Mouse (Mus musculus): ENCODE measurements around the gene Mettl9. TPM values are rescaled to one million over a fixed set of nuclear protein-coding genes. Genes with fewer than 3 reads are reported as not detected.
A peak's percentile ranks its signal among the peaks of the same experiment; 100 is the strongest.
"Not testable (repeated sequence)": the region's sequence is repeated elsewhere in the genome, so short reads cannot be mapped to it uniquely, and the experiment has no call there.

The Mettl9 gene
- total RNA-seq (2015; ENCODE audit: low replicate concordance) (29.2 and 54.1 TPM in 2 replicates), total RNA-seq (2017; ENCODE audit: low replicate concordance) (38.6 and 72.2 TPM in 2 replicates)

DNA sequence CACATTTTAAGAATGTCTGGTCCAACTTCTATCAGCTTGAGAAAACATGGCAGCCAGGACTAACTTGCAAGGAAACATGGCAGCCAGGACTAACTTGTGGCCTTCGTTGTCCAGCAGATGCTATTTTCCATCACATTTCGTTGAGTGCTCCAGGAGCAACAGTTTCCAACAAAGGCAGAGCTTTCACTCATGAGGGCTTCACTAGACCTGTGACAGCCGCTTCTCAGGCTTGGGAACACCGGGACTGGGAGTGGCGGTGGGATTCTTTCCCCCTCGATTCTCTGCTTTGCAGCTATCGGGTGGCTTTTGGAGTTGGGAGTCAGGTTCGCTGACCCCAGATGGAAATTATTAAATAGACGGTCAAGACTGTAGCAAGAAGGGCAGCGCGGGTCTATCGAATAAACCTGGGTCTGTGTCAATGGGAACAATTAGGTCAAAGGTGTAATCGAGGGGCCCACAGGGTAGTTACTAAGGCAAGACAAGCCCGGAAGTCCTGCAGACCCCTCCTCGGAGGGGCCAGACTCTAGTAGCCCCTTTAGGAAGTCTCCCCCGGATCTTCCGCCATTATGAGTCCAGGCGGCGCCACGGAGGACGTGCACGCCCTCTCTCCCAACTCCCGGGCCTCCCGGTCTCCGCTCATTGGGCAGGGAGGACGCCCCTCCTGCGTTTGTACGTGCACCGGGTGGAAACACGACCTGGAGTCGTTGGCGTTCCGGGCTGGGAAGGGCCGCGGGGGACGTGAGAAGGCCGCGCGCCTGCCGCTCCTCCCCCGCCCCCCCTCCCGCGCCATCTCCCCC is at the start of gene Mettl9:
Gene Mettl9, plus strand, starts transcription at position 590 of the 797 bp plus-strand sequence.
- peak; percentile 98 for ATAC-seq (replicated peaks; ENCODE audit: low FRiP score, poor library complexity, severe bottlenecking)

DNA sequence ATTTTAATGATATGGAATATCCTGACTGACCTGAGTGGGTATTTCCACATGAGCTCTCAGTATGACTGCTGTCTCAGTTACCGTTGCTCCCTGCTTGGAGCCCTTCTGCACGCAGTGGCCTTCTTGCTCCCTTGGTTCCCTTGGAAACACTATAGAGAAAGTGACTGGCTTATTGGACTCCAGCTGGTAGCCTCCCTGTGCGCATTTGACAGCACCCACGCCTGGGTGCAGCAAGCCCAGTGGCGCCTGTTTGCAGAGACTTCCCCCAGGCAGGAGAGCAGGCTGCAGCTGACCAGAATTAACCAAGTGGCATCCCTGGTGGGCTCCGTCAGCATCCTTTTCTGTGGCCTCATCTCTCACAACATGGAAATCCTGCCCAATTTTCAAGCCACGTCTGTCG is 43.1 kb upstream of the Mettl9 start:
- ATAC-seq (replicated peaks; ENCODE audit: low FRiP score, poor library complexity, severe bottlenecking) = no peak

DNA sequence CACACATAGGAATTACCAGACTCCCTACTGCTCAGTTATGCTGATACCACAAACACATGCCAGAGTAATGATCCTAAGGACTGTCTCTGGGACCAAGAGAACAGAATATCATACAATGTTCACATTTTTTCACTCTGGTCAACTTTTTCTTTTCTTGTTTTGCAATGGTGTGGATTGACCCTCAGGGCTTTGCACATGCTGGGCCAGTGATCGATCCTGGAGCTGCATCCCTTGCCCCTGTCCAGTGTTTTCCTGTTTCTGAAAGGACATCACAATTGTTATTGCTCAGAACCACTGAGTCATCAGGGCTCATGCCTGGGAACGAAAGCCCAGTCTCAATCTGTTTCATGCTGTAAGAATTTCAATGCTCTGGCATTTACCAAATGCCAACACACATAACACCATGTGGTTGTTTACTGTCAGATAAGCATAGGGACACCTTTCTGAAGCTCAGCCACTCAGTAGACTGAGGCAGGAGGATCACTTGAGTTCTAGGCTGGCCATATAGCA is 35.2 kb upstream of the Mettl9 start:
- ATAC-seq (replicated peaks; ENCODE audit: low FRiP score, poor library complexity, severe bottlenecking) = no peak

DNA sequence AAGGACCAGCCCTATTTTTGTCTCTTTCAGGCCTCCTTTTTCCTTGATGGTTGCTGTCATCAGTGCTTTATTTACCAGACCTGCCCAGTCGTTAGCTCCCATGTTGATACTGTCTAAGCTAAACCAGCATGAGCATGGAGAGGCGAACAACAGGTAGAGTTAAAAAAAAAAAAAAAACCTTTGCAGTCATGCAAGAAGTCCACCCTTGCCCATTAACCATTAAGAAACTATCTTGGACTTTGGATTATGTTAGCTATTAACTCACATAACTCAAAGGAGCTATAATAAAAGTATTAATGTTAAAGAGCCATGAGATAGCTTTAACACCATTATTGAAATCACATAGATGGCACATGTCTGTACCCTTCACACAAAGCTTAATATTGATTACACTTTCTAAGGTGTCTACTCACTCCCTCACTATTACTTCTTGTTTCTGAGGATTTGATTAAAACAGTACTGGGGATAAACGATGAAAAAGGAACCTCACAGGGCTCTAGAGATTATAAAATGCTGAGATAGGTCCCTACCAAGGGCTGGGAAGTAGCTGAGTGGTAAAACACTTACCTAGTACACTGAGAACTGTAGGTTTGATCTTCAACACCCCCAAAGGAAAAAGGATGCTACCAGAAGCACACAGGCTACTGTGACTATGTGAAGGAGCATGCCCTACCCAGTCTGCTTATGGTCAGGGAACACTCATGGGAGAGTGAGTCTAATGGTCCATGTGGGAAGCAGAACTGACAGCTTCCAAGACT is 34.0 kb upstream of the Mettl9 start:
- ATAC-seq (replicated peaks; ENCODE audit: low FRiP score, poor library complexity, severe bottlenecking) = no peak

DNA sequence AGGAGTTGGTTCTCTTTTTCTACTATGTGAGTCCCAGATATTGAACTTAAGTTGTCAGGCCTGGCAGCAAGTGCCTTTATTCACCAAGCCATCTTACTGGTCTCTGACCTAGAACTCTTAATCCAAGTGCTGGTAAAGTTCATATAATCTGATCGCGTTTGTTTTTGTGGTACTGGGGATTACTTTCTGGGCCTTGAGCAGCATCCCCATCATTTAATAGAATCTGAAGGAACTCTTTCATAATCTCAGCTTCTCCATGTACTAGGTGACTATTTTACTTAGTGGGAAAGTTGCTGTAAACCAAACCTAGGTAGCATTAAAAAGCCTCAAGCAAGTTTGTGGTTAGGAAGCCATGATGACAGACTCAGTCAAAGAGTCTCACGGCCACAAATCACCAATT is 32.4 kb upstream of the Mettl9 start:
- ATAC-seq (replicated peaks; ENCODE audit: low FRiP score, poor library complexity, severe bottlenecking) = no peak

DNA sequence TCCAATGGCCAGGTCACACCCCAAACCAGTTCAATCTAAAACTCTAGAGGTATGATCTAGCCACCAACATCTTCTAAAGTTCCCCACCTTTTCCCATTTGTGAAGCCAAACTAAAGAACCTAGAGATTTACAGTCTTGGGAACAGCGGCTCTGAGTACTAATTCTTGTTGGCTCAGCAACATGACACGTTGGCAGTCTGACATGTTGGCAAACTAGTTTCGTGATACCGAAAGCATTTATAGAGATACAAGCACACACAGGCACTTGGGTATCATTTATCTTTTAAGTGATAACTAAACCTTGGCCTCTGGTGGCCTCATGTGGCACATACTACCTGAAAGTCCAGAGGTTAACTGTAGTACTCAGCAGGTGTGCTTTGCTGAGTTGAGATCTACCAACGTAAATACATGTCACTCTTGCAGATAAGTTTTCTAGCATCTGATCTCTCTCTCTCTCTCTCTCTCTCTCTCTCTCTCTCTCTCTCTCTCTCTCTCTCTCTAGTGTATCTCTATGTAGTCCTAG is 31.8 kb upstream of the Mettl9 start:
- no peak for ATAC-seq (replicated peaks; ENCODE audit: low FRiP score, poor library complexity, severe bottlenecking)

DNA sequence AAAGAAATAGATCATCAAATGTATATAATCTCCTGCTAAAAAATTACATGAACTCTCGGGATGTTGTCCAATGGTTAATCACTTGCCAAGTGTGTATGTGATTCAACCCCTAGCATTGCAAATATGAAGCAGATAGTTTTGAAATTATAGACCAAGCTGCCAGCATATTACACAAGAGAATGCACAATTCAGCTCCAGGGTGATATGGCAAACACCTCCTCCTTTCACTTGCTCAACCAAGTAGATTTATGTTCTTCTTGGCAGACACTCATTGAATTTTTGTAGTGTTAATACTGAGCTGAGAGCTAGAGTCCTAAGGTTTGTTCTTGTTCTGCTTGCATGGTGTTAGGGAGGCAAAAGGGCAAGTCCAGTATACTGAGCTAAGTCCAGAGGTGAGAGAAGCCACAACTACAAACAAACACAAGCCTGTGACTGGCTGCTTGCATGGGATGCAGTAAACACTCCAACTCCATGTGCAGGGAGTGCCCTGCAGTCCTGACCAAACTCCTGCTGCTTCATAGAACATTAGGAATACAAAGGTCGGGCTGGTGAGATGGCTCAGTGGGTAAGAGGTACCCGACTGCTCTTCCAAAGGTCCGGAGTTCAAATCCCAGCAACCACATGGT is 30.3 kb upstream of the Mettl9 start:
- no peak for ATAC-seq (replicated peaks; ENCODE audit: low FRiP score, poor library complexity, severe bottlenecking)

DNA sequence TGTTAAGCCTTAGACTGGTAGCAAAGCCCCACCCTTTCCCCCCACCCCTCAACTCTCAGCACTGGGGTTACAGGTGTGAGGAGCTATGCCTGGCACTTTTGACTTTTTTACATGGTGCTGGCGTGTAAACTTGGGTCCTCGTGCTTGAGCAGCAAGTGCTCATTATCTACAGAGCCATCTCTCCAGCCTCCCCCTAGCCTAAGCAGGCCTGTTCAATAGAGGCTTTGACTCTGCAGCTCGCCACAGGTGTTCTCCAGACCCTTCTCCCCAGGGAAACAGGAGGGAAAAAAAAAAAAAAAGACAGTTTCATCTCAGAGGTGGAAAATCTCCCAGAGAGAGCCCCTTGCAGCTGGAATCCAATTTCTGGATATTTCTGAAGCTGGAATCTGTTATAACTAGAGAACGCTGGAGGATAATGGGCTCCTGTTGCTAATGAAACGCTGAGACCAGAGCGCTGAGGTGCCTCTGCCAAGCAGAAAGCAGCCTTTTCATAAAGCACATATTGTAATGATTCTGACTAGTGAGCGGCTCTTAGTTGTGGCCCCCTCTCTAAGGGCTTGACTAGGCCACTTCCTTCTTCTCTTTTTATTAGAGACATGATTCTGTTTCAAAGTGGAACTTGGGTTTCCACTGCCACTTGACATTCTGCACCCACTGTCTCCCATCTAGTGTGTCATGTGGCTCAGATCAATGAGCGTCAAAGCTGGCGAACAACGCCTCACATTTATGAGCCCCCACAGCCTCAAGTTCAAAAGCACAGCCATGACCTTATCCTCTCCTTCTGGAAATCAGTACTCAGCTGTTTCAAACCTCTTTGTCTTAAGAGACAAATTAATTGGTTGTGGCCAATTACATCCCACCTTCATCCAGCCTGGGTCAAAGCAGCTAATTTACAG is 22.2 kb upstream of the Mettl9 start:
- no peak for ATAC-seq (replicated peaks; ENCODE audit: low FRiP score, poor library complexity, severe bottlenecking)

DNA sequence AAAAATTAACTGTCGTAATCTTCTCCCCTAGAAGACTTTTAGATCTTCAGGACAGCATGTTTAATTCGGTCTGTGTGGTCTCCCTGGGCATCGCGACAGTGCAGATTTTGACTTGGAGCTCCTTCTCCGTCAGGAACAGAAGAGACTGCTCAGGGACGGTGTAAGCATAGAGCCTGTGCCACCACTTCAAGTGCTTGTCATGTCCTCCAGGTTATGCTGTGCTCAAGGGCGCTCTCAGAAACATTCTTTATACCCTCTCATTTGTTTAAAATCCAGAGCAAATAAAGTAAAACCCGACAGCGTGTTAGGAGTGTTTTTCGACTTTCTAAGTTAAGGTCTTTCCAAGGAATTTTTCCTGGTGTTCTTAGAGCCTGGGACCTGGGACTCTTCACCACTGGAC is 19.8 kb upstream of the Mettl9 start:
- no peak for ATAC-seq (replicated peaks; ENCODE audit: low FRiP score, poor library complexity, severe bottlenecking)

DNA sequence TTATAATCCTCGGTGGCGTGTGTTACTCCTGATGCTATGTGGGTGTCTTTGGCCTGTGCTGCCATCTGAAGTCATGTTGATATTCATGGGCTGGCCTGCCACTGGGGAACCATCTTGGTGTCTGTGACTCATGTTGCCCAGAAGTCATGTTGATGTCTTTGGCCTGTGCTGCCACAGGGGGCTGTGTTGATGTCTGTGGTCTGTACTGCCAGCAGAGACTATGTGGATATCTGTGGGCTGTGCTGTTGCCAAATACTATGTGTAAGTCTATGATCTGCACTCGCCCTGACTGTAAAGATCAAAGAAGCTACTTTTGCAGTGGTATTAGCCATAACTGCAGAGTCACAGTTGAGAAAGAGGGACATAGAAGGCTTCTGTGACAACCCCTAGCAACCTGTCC is 15.5 kb upstream of the Mettl9 start:
- no peak for ATAC-seq (replicated peaks; ENCODE audit: low FRiP score, poor library complexity, severe bottlenecking)

DNA sequence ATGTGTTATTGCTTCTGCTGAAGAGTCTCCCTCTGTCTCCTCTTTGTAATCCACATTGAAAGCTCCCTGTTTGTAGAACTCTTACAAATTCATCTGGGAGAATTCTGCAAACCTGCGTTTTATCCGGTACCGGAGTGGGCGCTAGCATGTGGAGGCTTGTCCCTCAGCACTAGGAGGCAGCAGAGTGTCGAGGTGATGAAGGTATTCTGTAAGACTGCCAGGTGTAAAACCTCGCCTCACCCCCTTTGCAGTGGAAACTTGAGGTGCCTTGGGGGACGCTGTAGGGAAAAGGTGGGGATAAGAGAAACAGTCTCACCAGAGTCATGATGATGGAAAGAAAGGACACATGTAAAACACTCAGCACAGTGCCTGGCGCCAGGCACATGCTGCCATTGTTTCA is 14.0 kb upstream of the Mettl9 start:
- no peak; the same call in 1 of the 2 replicates for ATAC-seq (replicated peaks; ENCODE audit: low FRiP score, poor library complexity, severe bottlenecking)

DNA sequence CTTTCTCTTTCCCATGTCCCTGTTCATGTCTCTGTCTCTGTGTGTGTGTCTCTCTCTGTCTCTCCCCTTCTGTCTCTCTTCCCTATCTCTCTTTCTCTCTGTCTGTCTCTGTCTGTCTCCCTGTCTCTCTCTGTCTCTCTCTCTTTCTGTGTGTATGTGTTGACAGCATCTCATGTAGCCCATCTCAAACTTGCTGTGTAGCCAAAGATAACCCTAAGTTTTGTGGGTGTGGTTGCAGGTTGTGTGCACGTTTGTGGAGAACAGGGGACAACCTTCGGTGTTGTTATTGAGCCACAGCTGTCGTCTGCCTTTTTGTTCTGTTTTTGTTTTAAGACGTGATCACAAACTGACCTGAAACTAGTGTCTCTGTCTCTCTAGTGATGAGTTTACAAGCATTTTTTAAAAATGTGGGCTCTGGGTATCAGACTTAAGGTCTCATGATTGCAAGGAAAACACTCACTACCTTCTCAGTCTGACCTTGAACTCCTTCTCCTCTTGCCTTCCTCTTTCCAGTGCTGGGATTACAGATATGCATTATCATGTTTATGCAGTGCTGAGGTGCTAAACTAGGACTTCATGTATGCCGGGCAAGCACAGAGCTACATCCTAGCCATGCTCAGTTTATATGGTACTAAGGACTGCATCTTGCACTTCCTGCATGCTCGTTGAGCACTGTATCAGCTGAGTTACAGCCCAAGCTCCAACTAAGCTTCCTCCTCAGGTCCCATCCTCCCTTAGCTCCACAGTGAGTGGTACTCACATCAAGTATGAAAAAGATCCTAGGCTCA is 8.8 kb upstream of the Mettl9 start:
- no peak for ATAC-seq (replicated peaks; ENCODE audit: low FRiP score, poor library complexity, severe bottlenecking)

DNA sequence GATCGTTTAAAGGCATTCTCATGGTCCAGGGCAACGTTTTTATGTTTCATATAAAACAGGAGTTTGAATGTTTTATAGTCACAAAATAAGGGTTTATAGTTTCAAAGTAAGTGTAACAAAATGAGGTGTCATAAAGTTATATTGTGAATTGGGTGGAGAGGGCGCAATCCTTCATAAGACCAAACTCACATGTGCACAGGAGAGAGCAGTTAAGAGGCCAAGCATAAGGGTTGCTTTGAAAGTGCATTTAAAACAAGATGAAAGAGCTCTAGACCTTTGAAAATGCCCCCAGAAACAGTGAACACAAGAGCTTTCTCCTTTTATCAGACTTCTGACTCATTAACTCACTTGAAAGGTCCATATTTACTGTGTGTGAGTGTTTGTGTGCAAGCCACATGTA is 7.9 kb upstream of the Mettl9 start:
- no peak for ATAC-seq (replicated peaks; ENCODE audit: low FRiP score, poor library complexity, severe bottlenecking)

DNA sequence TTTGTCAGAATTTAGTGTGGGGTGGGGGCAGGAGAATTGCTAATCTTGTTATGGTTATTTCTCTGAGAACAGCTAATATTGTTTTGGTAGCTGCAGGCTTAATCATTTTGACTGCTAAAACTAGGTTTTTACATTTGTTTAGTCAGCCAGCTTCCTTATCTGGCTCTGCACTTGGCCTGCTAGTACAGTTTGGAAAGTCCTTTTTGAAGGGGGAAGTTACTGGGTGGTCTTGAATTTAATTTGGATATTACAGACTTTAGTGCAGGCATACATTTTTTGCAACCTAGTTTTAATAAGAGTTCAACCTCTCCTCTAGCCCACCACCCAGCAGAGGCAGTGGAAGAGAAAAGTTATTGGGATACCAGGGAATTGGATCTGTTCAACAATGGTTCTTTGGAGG is 4.3 kb upstream of the Mettl9 start:
- not testable (repeated sequence) for ATAC-seq (replicated peaks; ENCODE audit: low FRiP score, poor library complexity, severe bottlenecking)

DNA sequence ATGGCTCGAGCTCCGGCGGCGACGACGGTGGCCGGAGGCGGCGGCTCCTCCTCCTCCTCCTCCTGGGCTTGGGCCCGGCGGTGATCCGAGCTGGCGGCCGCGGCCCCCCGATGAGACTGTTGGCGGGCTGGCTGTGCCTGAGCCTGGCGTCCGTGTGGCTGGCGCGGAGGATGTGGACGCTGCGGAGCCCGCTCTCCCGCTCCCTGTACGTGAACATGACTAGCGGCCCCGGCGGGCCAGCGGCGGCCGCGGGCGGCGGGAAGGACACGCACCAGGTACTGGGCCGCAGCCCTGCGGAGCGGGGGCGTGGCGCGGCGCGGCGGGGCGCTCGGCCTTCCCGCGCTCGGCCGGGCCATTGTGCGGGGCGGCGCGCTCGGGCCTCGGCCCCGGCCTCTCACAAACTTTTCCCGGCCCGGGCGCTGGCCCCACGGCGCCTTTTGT is 476 bp downstream of the Mettl9 start:
- ATAC-seq (replicated peaks; ENCODE audit: low FRiP score, poor library complexity, severe bottlenecking) = peak; percentile 44

DNA sequence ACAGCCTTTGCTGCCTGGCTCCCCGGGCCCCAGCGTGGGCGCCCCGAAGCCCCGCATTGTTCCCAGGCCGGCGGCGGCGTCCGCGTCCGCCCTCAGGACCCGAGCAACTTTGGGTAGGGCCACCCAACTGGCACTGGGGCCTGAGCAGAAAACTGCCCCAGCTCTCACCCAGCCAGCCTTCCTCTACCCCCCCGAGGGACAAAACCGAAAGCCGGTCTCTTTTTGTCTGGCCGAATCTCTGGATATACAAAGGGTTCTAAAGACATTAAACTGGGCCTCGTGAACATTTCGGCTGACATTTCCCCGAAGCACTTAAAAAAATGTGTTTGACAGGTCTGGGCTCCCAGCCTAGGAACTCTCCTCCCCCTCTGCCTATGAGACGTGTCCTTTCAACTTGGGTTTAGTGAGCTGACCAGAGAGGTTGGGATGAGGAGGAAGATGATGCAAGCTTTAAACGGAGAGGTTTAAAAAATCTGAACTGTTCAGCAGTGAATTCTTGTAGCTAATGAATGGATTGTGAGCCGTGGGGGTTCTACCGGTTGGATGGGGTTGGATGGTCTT is 996 bp downstream of the Mettl9 start:
- ATAC-seq (replicated peaks; ENCODE audit: low FRiP score, poor library complexity, severe bottlenecking) = 0 out of 2 replicates have a peak, but pooled peaks have one; percentile 22

DNA sequence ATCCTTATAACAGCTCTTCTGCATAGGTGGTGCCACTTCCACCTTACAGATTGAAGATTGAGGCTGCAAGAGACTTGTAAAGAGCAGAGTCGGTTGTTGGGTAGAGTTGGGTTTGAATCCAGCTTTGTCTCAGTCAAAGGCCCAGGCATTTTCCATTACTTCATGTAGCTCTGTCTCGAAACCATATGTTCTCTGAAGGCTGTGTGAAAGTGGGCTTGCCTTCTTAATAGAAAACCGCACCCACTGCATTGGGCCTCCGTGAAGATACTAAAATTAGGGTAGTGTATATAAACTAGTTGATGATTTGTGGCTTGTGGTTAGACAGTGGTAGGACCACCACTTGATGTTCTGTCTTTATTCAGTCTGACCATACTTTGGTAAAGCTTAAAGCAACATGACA is 6.3 kb downstream of the Mettl9 start:
- no peak for ATAC-seq (replicated peaks; ENCODE audit: low FRiP score, poor library complexity, severe bottlenecking)

DNA sequence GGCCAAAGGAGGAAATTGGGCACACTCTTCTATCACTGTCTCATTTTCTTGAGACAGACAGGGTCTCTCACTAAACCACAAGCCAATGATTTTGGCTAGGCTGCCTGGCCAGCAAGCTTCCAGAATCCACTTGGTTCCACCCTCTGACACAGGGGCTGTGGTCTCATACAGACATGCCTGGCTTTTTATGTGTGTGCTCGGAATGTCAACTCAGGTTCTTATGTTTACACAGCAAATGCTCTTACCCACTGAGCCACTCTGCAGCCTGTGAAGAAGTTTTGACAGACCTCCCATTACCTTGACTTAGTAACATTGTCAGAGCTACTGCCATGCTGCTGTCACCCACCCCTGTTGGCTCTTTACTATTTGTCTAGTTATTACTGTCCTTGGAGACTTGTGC is 7.7 kb downstream of the Mettl9 start:
- ATAC-seq (replicated peaks; ENCODE audit: low FRiP score, poor library complexity, severe bottlenecking) = no peak
